In genomic region chr16:5139741-5140140, GRCm38 (mm10) we compare ENCODE assay signal across 11 mouse cellular contexts. TPM values are rescaled to one million over a fixed set of nuclear protein-coding genes. Genes with fewer than 3 reads are reported as not detected.
A peak's percentile ranks its signal among the peaks of the same experiment; 100 is the strongest.
DNase-seq lines count a peak whose midpoint lies in the region; ATAC-seq and TF ChIP-seq lines count a peak whose summit lies in the region.
"Had no signal": no experiment of that assay in that cellular context is flagged by ENCODE, and none has a peak within 500 bp of the region (broad histone marks: within the 10 kb centered on the region; RNA-seq: fewer than 3 reads in every experiment).

No protein-coding gene starts in this region.

- WGBS in liver, adult 2 months, result 42% methylated on average over 4 of the region's 4 CpGs
- WGBS in stomach, embryonic 16.5 days, result 27% methylated on average over 4 of the region's 4 CpGs
- WGBS in forebrain, embryonic 15.5 days, result 51% methylated on average over 4 of the region's 4 CpGs

- no peak for TF ChIP-seq POLR2A in liver, adult 2 months (IDR thresholded peaks at IDR 0.05; ENCODE audit: extremely low read depth, insufficient read depth, low read length)

- no peaks in the 10 kb centered on the region for H3K9me3 ChIP-seq in stomach, embryonic 16.5 days (replicated peaks; ENCODE audit: control insufficient read depth, low read length)
- no peaks in the 10 kb centered on the region for H3K9me3 ChIP-seq in forebrain, embryonic 15.5 days
- H3K9me3 ChIP-seq: forebrain, embryonic 10.5 days had no signal

- peak; percentile 24; the same call in 1 of the 2 replicates for ATAC-seq in stomach, embryonic 16.5 days (ENCODE audit: insufficient read depth, low FRiP score)
- no peak for ATAC-seq in forebrain, embryonic 15.5 days (replicated peaks)
- ATAC-seq: inflammation-experienced regulatory T-cells, adult 6 months had no signal

- peaks cover 18% of the 10 kb centered on the region for H3K4me1 ChIP-seq in liver, adult 2 months (ENCODE audit: control insufficient read depth, insufficient read depth, low read length)
- H3K4me1 ChIP-seq in stomach, embryonic 16.5 days (ENCODE audit: control insufficient read depth, insufficient read depth, low read length), result peaks cover 30% of the 10 kb centered on the region
- no peaks in the 10 kb centered on the region for H3K4me1 ChIP-seq in forebrain, embryonic 15.5 days

- H3K9ac ChIP-seq in liver, adult 2 months (ENCODE audit: low read depth, low read length), result no peak overlapping the region
- H3K9ac ChIP-seq in stomach, embryonic 16.5 days (ENCODE audit: low read length), result no peak overlapping the region
- H3K9ac ChIP-seq in forebrain, embryonic 15.5 days (replicated peaks), result no peak overlapping the region

- no peak overlapping the region for H3K27ac ChIP-seq in liver, adult 2 months (replicated peaks; ENCODE audit: insufficient read depth, low read depth, low read length)
- H3K27ac ChIP-seq in stomach, embryonic 16.5 days (ENCODE audit: low read length), result no peak overlapping the region; the same call in 1 of the 2 replicates
- no peak overlapping the region for H3K27ac ChIP-seq in forebrain, embryonic 15.5 days (replicated peaks)
- H3K27ac ChIP-seq: forebrain, embryonic 10.5 days had no signal

- TF ChIP-seq CTCF in liver, adult 2 months (IDR thresholded peaks at IDR 0.05; ENCODE audit: low read depth, low read length), result no peak

- no peaks in the 10 kb centered on the region for H3K79me2 ChIP-seq in liver, adult 2 months (ENCODE audit: control insufficient read depth, insufficient read depth, low read length)

- no peaks in the 10 kb centered on the region for H3K36me3 ChIP-seq in liver, adult 2 months (ENCODE audit: control insufficient read depth, insufficient read depth, low read length)
- no peaks in the 10 kb centered on the region for H3K36me3 ChIP-seq in stomach, embryonic 16.5 days (ENCODE audit: control insufficient read depth, insufficient read depth, low read length)
- H3K36me3 ChIP-seq in forebrain, embryonic 15.5 days, result no peaks in the 10 kb centered on the region
- H3K36me3 ChIP-seq: forebrain, embryonic 10.5 days had no signal

- no peaks in the 10 kb centered on the region for H3K27me3 ChIP-seq in liver, adult 2 months (ENCODE audit: control insufficient read depth, insufficient read depth, low read length)
- H3K27me3 ChIP-seq in stomach, embryonic 16.5 days (ENCODE audit: control insufficient read depth, insufficient read depth, low read length), result no peaks in the 10 kb centered on the region
- peaks cover 1% of the 10 kb centered on the region; the same call in 1 of the 2 replicates for H3K27me3 ChIP-seq in forebrain, embryonic 15.5 days

- H3K4me2 ChIP-seq in stomach, embryonic 16.5 days (ENCODE audit: low read depth, low read length), result no peak overlapping the region
- H3K4me2 ChIP-seq in forebrain, embryonic 15.5 days (replicated peaks), result no peak overlapping the region

- DNase-seq in cerebellum, adult 18-20 months, result peak; percentile 24 to 41
- no peak for DNase-seq in cerebellum, adult 8-10 months
- DNase-seq in liver, adult 2 months (ENCODE audit: extremely low read depth, low read depth, low spot score), result peak; percentile 78
- no peak for DNase-seq in liver
- DNase-seq in gastrocnemius, postnatal 25 days, result peak; percentile 85
- no peak for DNase-seq in T-cell, adult 2 months (ENCODE audit: low spot score)
- DNase-seq: thymus, postnatal 14 days had no signal

- no peak overlapping the region for H3K4me3 ChIP-seq in liver, adult 2 months (ENCODE audit: insufficient read depth, low read depth, low read length)
- H3K4me3 ChIP-seq in stomach, embryonic 16.5 days (replicated peaks; ENCODE audit: low read length), result no peak overlapping the region
- no peak overlapping the region for H3K4me3 ChIP-seq in forebrain, embryonic 15.5 days
- H3K4me3 ChIP-seq: forebrain, embryonic 10.5 days had no signal

RNA-seq across cellular contexts. Expression of gene Sec14l5, which starts 7.2 kb away (rescaled TPM):
- 0.09 and 0.13 TPM in 2 replicates for total RNA-seq in liver, adult 2 months (2014; rRNA removed)
- polyA plus RNA-seq in liver, adult 2 months (2012; rRNA removed), result 0.01 and 0.02 TPM in 2 replicates
- total RNA-seq in gastrocnemius, postnatal 25 days (2021), result 10 to 100 TPM; 11.4 to 12.9 TPM
- 0.09 and 0.27 TPM in 2 replicates for polyA plus RNA-seq in stomach, embryonic 16.5 days (2015; fragmentation: Nextera tagmentation; extraction: Ambion mirVana)
- 0.06 and 0.11 TPM in 2 replicates for polyA plus RNA-seq in forebrain, embryonic 15.5 days (2015; fragmentation: Nextera tagmentation; extraction: Ambion mirVana)
- polyA plus RNA-seq: inflammation-experienced regulatory T-cells, adult 6 months had no signal

RNA-seq across cellular contexts. Expression of gene Ppl, which starts 7.5 kb away (rescaled TPM):
- total RNA-seq in liver, adult 2 months (2014; rRNA removed), result 9.4 and 10.2 TPM in 2 replicates
- 3.3 and 3.6 TPM in 2 replicates for polyA plus RNA-seq in liver, adult 2 months (2012; rRNA removed)
- 1 to 10 TPM in 1 of 2 experiments, under 1 TPM in 1; 0.77 to 2.2 TPM for total RNA-seq in gastrocnemius, postnatal 25 days (2021)
- 62.8 and 101 TPM in 2 replicates for polyA plus RNA-seq in stomach, embryonic 16.5 days (2015; fragmentation: Nextera tagmentation; extraction: Ambion mirVana)
- polyA plus RNA-seq in forebrain, embryonic 15.5 days (2015; fragmentation: Nextera tagmentation; extraction: Ambion mirVana), result 0.19 TPM in 2 replicates

Comparison
In these comparisons a context has a peak if more than half of its experiments do, and no peak if none do; other contexts are left out.
1. DNase-seq: peak in cerebellum, adult 18-20 months (2 of 2), liver, adult 2 months (single experiment) and gastrocnemius, postnatal 25 days (single experiment); none in cerebellum, adult 8-10 months (single experiment), liver (single experiment) and T-cell, adult 2 months (single experiment).
2. RNA of gene Ppl, which starts 7.5 kb away (polyA plus RNA-seq): 62.8 to 101 TPM in stomach, embryonic 16.5 days; 3.3 to 3.6 TPM in liver, adult 2 months and 0.19 TPM in forebrain, embryonic 15.5 days; every median in the first group is over 10 times any median in the second.